Mouse (Mus musculus): ENCODE data around the gene Edc3.

DNA sequence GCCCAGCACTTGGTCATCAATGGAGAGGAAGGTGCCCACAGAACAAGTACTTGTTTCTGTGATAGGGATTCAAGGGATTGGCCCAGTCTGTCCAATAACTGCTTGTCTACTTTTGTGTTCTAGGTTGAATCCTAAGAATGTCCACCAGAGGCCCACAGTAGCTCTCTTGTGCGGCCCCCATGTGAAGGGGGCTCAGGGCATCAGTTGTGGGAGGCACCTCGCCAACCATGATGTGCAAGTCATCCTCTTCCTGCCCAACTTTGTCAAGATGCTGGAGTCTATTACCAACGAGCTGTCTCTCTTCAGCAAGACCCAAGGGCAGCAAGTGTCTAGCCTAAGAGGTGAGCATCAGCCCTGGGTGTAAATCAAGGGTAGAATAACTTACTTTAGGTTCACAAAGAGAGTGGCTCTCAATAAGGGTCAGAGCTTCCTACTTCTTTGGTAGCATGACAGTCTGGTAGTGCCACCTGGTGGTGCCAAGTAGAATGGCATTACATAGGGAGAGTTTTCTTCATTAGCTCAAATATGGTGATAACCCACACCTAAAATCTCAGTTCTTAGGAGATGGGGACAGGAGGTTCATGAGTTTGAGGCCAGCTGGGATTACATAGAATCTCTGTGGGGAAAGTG lies 36.2 kb downstream of the Edc3 start:
- no peak for TF ChIP-seq CTCF (IDR thresholded peaks at IDR 0.05; ENCODE audit: low read depth, low read length)
- TF ChIP-seq POLR2A (IDR thresholded peaks at IDR 0.05; ENCODE audit: borderline replicate concordance, low read depth, low read length): no peak
